Mouse (Mus musculus) frontal cortex, postnatal 14 days (tissue): ENCODE data around the gene Mief2.

ENCODE experiments used
- DNase-seq, 2 experiments: peaks; one replicate each; pipeline ENCODE4 v3.0.0; 2022; ENCODE audit warnings: low spot score in 2 of 2

The Mief2 gene

DNA sequence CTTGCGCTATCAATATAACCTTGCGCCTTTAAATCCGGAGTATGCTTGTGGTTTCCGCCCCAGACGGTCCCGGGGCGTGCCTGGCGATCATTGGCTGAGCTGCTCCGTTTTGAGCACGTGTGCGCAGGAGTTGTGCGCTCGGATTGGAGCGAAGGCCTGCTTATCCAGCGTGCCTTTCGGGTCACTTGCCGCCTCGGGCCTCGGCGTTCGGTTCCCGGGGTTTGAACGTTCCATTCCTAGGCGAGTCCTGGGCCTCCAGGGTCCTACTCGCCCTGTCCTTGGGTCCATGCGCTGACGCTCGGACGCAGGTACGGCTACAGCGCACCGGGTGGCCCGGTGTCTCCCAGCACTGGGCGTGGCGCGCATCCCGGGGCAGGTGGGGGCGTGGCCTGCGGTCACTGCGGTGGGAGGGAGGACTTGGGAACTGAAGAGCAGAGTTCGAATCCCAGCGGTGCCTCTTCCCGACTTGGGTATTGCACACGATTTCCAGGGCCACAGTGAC, at the start of gene Mief2:
Gene Mief2 (plus strand): TSS at position 139 of the 502 bp plus-strand sequence.
- peak; percentile 91 for DNase-seq

GRCm38 (mm10) chr11:60696165-60696564, 32.0 kb upstream of the Mief2 start:
- no peak for DNase-seq

GRCm38 (mm10) chr11:60697561-60697960, 30.6 kb upstream of the Mief2 start:
- no peak for DNase-seq

DNA sequence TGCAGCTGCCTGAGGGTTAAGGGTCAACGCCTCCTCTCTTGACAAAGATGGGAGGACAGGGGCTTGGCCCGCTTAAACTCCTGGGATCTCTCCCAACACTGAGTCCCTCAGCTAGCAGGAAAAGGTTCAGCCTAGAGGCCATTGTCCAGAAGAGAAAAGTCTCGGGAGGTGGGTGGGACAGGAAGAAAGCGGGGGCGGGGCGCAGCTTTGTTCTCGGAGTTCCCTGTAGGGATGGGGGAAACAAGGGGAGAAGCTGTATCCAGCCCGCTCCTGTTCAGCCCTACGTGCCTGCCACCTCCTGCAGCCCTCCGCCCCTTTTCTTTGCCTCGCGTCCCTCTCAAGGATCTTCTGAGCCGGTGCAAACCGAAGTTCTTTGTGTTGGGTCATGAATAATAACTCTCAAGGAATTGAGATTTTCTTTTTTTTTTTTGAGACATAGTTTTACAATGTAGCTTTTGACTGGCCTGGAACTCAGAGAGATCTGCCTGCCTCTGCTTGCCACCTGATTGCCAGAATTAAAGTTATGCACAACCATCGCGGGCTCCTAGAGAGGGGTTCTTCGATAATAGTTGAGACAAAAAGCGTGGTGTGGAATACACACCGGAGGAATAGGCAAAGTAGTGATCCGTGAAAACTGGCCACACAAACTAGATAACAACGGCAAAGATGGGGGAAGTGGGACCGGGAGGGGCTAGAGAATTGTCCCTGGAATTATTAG, 29.2 kb upstream of the Mief2 start:
- DNase-seq, result peak in 1 of 2 experiments; percentile 31

GRCm38 (mm10) chr11:60699524-60700075, 28.6 kb upstream of the Mief2 start, which contains the start of gene Llgl1:
Gene Llgl1, plus strand, starts transcription at chr11:60699723.
- peak; percentile 65 to 72 for DNase-seq

DNA sequence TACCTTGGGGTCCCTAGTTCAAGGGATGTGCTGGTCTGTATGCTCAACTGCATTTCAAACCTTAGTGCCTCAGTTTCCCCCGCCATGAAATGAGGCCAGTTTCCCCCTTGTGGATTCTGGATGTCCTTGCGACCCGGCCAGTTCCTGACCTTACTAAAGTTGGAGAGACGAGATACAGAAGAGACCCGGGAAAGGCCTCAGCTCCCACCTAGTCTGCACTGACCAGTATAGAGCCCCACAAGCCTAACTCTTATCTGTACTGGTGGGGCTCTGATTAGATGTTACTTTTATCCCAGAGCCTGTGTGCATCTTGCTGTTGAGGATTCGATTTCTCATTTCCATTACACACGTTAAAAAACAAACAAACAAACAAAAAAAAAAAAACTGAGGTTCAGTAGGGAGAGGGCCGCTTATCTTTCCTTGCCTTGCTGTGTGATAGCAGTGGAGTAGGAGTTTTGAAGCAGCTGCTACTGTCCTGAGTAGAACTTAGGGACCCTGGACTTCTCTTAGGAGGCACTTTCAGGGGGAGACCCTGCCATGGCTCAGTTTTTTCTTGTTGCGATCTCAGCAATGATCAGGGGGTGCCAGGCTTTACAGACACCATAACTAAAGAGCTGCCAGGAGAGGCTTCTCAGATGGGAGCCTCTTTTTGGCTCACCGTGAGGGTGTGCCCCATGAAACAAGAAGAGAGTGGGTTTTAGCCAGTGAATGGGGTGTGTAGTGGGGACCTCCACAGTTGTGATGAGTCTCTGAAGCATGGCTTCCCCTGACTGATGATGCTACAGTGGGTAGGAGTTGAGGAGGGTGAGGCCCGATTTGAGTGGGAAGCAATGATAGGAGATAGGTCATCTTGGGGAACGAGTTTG, 27.6 kb upstream of the Mief2 start:
- DNase-seq, result peak in 1 of 2 experiments; percentile 2

DNA sequence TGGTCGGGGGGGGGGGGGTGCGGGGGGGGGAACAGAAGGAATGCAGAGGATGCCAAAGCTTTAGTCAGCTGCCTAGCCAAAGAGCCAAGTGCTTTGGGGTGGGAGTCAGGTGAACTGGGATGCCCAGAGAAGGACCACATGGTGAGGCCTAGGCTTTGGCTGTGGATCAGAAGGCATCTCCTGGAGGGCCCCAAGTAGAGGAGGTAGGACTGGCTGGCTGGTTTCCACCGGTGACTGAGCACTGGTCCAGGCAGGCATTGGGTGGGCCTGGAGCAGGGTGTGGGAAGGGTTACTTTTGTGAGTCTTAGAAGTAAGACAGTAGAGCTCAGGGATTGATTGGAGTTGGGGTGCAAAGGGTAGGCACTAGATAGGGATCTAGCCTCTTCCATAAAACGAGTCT, 26.6 kb upstream of the Mief2 start:
- peak in 1 of 2 experiments; percentile 8 for DNase-seq

GRCm38 (mm10) chr11:60703131-60703530, 25.1 kb upstream of the Mief2 start:
- peak; percentile 50 to 51 for DNase-seq

DNA sequence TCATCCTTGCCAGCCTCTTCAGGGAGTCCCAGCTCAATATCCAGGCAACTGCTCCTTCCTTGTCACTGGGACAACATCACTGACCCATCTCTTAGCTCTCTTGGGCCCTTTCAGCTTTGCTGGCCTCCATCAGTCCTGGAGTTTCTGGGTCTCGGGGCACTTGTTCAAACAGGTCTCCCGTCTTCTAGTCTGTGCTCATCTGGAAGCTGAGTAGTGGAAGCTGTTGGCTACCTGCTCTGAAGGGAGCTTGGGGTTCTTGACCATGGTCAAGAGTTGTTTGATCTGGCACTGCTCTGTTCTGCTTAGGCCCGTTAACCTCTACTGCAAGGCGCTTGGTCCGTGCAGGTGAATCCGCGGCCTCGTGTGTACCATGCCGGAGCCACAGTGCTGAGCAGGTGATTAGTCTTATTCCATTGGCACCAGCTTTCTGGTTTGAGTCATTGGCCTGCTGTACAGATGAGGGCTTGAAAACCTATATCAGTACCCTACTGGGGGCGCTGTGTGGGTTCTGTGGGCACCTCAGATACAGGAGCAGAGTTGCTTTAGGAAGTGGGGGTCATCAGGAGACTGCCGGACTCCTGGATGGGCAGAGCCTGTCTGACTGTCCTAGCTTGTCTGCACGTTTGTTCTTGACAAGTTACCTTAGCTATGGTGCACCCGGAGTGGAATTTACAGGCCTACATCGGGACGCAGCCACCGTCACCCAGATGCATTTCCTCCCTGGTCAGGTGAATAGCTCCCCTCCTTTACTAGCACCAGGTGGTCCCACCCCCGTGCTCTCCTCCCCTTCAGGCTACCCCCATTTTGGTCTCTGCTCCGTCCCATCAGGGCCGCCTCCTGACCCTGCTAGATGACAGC, 23.9 kb upstream of the Mief2 start:
- peak in 1 of 2 experiments; percentile 7 for DNase-seq

DNA sequence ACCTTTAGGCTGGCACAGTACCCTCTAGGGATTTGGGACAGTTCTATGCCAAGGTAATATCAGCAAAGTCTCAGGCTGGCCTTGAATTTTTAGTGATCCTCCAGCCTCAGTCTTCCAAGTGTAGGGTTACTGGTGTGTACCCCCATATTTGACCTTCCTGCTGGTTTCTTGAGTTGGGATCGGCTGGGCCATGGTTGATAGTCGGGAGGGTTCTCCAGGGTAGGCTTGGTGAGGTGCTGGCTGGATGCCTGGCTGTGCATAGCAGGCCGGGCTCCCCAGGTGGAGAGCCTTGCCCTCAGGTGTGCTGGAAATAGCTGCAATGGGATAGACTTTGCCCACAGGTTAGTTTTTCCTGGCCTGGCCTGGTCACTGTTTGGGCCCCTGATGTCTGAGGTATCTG, 22.9 kb upstream of the Mief2 start:
- peak in 1 of 2 experiments; percentile 2 for DNase-seq

DNA sequence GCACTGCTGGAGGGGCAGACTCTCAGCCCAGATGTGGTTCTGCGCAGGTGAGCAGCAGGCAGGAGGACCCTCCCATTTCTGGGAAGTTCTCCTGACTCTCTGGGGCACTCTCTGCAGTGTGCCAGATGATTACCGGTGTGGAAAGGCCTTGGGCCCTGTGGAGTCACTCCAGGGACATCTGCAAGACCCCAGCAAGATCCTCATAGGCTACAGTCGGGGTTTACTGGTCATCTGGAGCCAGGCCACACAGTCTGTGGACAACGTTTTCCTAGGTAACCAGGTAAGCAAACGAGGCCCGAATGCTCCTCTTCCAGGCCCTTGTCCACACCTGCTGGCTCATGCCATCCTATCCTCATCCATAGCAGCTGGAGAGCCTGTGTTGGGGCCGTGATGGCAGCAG, 22.1 kb upstream of the Mief2 start:
- DNase-seq, result no peak

- DNase-seq, result peak in 1 of 2 experiments; percentile 4
Measured at GRCm38 (mm10) chr11:60706696-60707480, 21.3 kb upstream of the Mief2 start.

DNA sequence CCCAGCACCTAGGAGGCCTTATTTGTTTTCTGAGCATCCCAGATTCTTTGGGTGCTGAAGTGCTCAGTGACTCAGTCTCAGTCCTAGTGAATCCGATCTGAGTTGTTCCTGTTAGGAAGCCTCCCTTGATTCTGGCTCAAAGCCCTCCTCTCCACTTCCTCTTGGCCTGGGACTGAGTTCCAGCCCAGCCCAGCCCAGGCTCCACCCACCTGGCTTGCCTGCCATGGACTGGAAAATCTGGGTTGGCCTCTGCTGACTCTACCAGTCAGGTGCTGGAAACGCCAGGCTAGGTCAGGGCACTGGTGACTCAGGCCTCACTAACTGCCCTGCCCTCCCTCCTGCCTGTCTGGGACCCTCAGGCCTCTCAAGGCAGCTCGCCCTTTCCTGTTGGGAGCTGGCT, 20.5 kb upstream of the Mief2 start:
- DNase-seq, result peak in 1 of 2 experiments; percentile 4

GRCm38 (mm10) chr11:60708631-60709030, 19.6 kb upstream of the Mief2 start:
- no peak for DNase-seq

DNA sequence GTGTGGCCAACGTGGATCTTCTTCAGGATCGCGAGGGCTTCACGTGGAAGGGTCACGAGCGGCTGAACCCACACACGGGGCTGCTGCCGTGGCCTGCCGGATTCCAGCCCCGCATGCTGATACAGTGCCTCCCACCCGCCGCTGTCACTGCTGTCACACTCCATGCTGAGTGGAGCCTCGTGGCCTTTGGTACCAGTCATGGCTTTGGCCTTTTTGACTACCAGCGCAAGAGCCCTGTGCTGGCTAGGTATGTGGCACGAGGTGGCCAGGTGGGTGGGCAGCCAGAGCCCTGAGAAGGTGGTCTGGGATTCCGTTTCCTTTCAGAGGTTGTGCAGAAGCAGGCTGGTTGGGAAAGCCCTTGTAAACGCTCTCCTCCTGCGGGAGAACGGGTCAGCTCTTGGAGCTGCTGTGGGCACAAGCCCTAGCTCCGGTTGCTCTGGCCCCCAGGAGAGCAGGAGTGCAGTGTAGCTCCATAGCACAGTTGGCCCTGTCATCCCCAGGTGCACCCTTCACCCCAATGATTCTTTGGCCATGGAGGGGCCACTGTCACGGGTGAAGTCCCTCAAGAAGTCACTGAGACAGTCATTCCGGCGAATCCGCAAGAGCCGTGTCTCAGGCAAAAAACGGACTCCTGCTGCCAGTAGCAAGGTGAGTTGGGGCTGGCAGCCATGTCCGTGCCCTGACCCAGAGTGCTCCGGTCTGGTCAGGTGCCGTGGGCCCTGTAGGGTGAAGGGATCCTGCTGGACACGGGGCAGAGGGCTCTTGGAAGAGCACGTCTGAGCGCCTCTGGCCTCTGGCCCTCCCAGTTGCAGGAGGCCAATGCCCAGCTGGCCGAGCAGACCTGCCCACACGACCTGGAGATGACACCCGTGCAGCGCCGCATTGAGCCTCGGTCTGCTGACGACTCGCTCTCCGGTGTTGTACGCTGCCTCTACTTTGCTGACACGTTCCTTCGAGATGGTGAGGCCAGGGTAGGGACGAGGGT, 18.4 kb upstream of the Mief2 start:
- DNase-seq, result peak in 1 of 2 experiments; percentile 3

DNA sequence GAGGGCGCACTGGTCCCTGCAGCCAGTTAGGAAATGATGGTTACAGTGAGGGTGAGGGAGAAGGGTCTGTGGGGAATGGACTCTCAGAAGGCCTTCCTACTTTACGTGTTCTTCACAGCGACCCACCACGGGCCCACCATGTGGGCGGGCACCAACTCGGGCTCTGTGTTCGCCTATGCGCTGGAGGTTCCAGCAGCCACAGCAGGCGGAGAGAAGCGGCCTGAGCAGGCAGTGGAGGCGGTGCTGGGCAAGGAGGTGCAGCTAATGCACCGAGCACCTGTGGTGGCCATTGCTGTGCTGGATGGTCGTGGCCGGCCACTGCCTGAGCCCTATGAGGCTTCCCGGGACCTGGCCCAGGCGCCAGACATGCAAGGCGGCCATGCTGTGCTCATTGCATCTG, 17.0 kb upstream of the Mief2 start:
- DNase-seq, result peak in 1 of 2 experiments; percentile 5

GRCm38 (mm10) chr11:60712040-60712439, 16.2 kb upstream of the Mief2 start:
- DNase-seq, result peak in 1 of 2 experiments; percentile 6

- DNase-seq, result no peak
Measured at GRCm38 (mm10) chr11:60712639-60713255, 15.5 kb upstream of the Mief2 start.

DNA sequence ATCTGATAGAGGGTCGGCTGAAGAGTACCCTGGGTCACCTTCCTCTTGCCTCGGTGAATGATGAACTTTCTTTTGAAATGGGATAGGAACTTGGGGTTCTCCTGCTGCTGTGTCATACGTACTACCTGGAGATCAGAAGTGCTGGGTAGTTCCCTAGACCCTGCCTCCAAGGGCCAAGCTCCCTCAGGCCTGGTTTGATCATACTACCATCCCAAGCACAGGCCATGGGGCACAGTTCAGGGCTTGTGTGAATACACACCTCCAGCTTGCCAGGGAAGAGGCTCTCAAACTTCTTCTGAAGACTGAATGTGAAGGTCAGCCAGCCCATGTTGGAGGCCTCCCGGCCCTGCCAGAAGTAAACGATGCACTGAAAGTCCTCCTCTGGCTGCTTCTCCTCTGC, 12.4 kb upstream of the Mief2 start:
- no peak for DNase-seq
